Mouse (Mus musculus): Measurements from ENCODE around the gene Cd3eap. TPM values are rescaled to one million over a fixed set of nuclear protein-coding genes. Genes with fewer than 3 reads are reported as not detected.
A peak's percentile ranks its signal among the peaks of the same experiment; 100 is the strongest.

The Cd3eap gene
- total and polyA plus RNA-seq, 3 experiments, result 43.9 to 49.8 TPM; not detected in 1

DNA sequence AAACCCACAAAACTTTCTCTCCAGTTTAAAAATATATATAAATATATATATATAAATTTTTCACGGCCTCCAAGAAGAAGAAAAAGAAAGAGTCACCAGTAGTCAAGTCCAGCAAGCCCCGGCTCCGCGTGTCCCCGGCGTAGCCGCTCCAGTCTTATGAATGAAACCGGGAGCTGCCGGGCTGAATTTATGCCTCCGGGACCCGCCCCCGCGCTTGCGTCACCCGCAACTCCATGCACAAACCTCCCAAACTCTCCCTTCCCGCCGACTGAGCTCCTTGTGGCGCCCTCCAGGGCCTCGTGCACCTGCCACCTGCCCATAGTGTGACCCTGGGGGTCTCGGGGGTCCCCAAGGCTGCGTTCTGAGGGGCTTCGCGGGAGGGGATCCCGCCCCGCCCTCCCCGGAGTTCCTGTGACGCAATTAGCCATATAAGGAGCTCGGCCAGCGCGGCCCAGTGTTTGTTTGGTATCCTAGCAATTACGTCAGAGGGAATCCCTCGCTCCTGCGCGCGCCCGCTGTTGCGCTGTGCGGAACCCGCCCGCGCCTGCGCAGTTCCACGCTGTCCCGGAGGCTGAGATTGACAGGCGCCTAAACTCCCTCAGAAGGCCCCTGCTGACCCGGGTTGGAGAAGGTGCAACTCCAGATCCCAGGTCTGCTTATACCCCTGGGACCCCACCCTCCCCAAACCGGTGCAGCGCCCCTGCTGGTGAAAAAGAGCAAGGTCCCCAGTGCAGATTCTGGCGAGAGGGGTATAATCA, 49.2 kb downstream of the Cd3eap start, which contains the start of gene Fosb (continued):
- TF ChIP-seq E2F4 (IDR thresholded peaks at IDR 0.05; ENCODE audit: borderline replicate concordance, low read depth, low read length) (peak; percentile 64; the same call in 1 of the 2 replicates), MAFK (IDR thresholded peaks at IDR 0.05; ENCODE audit: borderline replicate concordance, low read depth, low read length) (no peak), ZKSCAN1 (IDR thresholded peaks at IDR 0.05; ENCODE audit: low read depth, low read length) (no peak), HCFC1 (IDR thresholded peaks at IDR 0.05; ENCODE audit: low read depth, low read length) (peak; percentile 46), MAZ (IDR thresholded peaks at IDR 0.05; ENCODE audit: low read depth, low read length) (peak; percentile 80)

DNA sequence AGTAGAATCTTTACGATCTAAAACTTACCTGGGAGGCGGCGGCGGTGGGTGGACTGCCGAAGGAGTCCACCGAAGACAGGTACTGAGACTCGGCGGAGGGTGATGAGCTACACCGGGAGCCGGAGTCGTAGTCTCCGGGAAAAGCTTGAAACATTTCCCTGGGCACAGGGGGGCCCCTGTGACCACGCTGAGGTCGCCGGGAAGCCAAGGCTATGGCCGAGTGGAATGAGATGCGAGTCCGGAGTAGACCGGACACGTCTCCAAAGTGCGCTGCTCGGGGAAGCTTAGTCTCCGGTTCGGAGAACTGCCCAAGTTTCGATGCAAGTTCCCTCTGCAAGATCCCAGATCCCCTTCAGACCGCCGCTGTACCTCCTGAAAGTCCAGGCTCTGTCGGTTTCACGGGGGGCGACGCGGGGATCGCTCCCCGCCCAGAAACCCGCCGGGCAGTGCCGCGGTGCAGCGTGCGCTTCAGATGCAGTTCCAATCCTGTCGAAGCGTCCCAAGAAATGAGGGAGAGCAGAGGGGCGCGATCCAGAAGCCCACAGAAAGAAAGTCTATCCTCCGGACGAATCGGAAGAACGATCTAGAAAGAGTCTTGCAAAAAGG, 49.9 kb downstream of the Cd3eap start:
- H3K4me1 ChIP-seq (ENCODE audit: control insufficient read depth in 1 of 2, insufficient read depth in 2 of 2, low read length in 2 of 2), result peaks cover 3 to 16% of the 10 kb centered on the region in 2 experiments; a peak in 3 of 4 replicates
- DNase-seq (ENCODE audit: low read depth, low spot score), result no peak
- H3K27ac ChIP-seq (ENCODE audit: control insufficient read depth, low read depth, low read length), result no peak overlapping the region
- peak overlapping the region; percentile 60 to 88 for H3K4me3 ChIP-seq (ENCODE audit: control insufficient read depth in 1 of 2, insufficient read depth in 1 of 2, low read depth in 2 of 2, low read length in 2 of 2)
- no peaks in the 10 kb centered on the region for H3K9me3 ChIP-seq (replicated peaks; ENCODE audit: insufficient read depth, low read length)
- H3K9ac ChIP-seq (ENCODE audit: control insufficient read depth, low read depth, low read length, poor library complexity, severe bottlenecking), result peak overlapping the region; percentile 70
- TF ChIP-seq E2F4 (IDR thresholded peaks at IDR 0.05; ENCODE audit: borderline replicate concordance, low read depth, low read length) (no peak), POLR2A (IDR thresholded peaks at IDR 0.05; ENCODE audit: control insufficient read depth in 1 of 2, insufficient read depth in 1 of 2, low read depth in 1 of 2, low read length in 2 of 2, poor library complexity in 1 of 2) (0 out of 4 replicates have a peak, but pooled peaks of 1 of the 2 experiments have one; percentile 5), ELF1 (IDR thresholded peaks at IDR 0.05; ENCODE audit: low read depth, low read length) (no peak)
- peaks cover 4 to 7% of the 10 kb centered on the region in 2 experiments; a peak in 3 of 4 replicates for H3K27me3 ChIP-seq (ENCODE audit: control insufficient read depth in 1 of 2, insufficient read depth in 2 of 2, low read length in 2 of 2)
- peaks cover 0 to 4% of the 10 kb centered on the region in 2 experiments; a peak in 1 of 4 replicates for H3K36me3 ChIP-seq (ENCODE audit: control insufficient read depth in 1 of 2, insufficient read depth in 2 of 2, low read length in 2 of 2)
- H3K79me2 ChIP-seq (ENCODE audit: control insufficient read depth, insufficient read depth, low read length, poor library complexity), result no peaks in the 10 kb centered on the region; the same call in 1 of the 2 replicates

DNA sequence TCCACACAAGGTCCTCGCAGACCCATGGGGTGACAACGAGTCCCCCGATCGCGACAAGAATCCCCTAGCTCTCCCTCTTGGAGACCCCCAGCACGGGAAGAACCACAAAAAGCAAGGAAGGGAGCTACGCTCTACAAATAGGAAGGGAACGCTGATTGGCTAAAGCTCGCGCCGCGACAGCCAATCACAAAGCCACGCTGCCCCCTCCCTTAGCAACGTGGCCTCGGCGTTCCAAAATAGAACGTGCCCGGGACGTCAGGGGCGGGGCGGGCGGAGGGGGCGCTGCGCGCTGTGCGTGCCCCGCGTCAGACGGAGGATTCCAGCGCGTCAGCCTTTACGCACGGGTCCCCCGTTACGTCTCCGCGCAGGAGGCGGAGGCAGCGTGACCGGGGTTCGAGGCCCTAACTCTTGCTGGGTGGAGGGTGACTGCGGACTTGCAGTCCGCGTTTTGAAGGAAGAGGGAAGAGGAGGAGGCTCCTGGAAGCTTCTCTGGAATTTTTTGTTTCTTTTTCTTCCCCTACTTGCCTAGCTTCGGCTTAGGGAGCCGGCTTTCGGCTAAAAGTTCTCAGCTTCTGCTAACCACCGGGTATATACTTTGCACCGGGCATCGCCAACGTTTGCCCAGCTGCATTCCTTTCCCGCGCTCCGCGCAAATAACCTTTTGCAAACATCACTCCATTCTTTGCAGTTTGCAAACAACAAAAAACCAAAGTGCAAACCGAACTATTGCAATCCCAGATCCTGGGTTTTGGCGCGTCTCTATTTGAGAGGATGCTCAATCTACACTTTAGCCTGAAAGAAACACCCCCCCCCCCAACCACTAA, 50.6 kb downstream of the Cd3eap start:
- peak; percentile 98 for DNase-seq (ENCODE audit: low read depth, low spot score)
- H3K36me3 ChIP-seq (ENCODE audit: control insufficient read depth in 1 of 2, insufficient read depth in 2 of 2, low read length in 2 of 2), result peaks cover 0 to 4% of the 10 kb centered on the region in 2 experiments; a peak in 1 of 4 replicates
- H3K27ac ChIP-seq (ENCODE audit: control insufficient read depth, low read depth, low read length), result peak overlapping the region; percentile 65
- H3K4me3 ChIP-seq (ENCODE audit: control insufficient read depth in 1 of 2, insufficient read depth in 1 of 2, low read depth in 2 of 2, low read length in 2 of 2), result peak overlapping the region; percentile 81 to 91
- H3K9me3 ChIP-seq (replicated peaks; ENCODE audit: insufficient read depth, low read length), result no peaks in the 10 kb centered on the region
- H3K79me2 ChIP-seq (ENCODE audit: control insufficient read depth, insufficient read depth, low read length, poor library complexity), result no peaks in the 10 kb centered on the region; the same call in 1 of the 2 replicates
- peak overlapping the region; percentile 79 for H3K9ac ChIP-seq (ENCODE audit: control insufficient read depth, low read depth, low read length, poor library complexity, severe bottlenecking)
- H3K27me3 ChIP-seq (ENCODE audit: control insufficient read depth in 1 of 2, insufficient read depth in 2 of 2, low read length in 2 of 2), result peaks cover 2 to 3% of the 10 kb centered on the region in 2 experiments; a peak in 1 of 4 replicates
- peaks cover 3 to 16% of the 10 kb centered on the region in 2 experiments; a peak in 3 of 4 replicates for H3K4me1 ChIP-seq (ENCODE audit: control insufficient read depth in 1 of 2, insufficient read depth in 2 of 2, low read length in 2 of 2)
- TF ChIP-seq ZKSCAN1 (IDR thresholded peaks at IDR 0.05; ENCODE audit: low read depth, low read length) (no peak), NELFE (IDR thresholded peaks at IDR 0.05; ENCODE audit: low read depth, low read length) (peak; percentile 69; the same call in 1 of the 2 replicates), RAD21 (IDR thresholded peaks at IDR 0.05; ENCODE audit: low read depth, low read length) (no peak), POLR2AphosphoS2 (IDR thresholded peaks at IDR 0.05; ENCODE audit: low read length) (0 out of 2 replicates have a peak, but pooled peaks have one; percentile 25), SMC3 (IDR thresholded peaks at IDR 0.05; ENCODE audit: low read depth, low read length) (no peak), SIN3A (IDR thresholded peaks at IDR 0.05; ENCODE audit: low read length) (peak; percentile 96), ZNF384 (IDR thresholded peaks at IDR 0.05; ENCODE audit: low read depth, low read length) (no peak), ZMIZ1 (IDR thresholded peaks at IDR 0.05; ENCODE audit: low read depth, low read length) (peak; percentile 42; the same call in 1 of the 2 replicates), TAL1 (IDR thresholded peaks at IDR 0.05; ENCODE audit: low read length) (no peak), GATA1 (IDR thresholded peaks at IDR 0.05; ENCODE audit: low read depth, low read length) (no peak), POLR2A (IDR thresholded peaks at IDR 0.05; ENCODE audit: control insufficient read depth in 1 of 2, insufficient read depth in 1 of 2, low read depth in 1 of 2, low read length in 2 of 2, poor library complexity in 1 of 2) (peak; percentile 23 to 68; a peak in 2 of 4 replicates), MXI1 (IDR thresholded peaks at IDR 0.05; ENCODE audit: low read depth, low read length) (peak; percentile 80), TBP (IDR thresholded peaks at IDR 0.05; ENCODE audit: low read depth, low read length) (peak; percentile 6; the same call in 1 of the 2 replicates), TCF12 (IDR thresholded peaks at IDR 0.05; ENCODE audit: low read depth, low read length) (0 out of 2 replicates have a peak, but pooled peaks have one; percentile 15), JUND (IDR thresholded peaks at IDR 0.05; ENCODE audit: low read depth, low read length) (no peak), NRF1 (IDR thresholded peaks at IDR 0.05; ENCODE audit: insufficient read depth, low read depth, low read length, poor library complexity, severe bottlenecking) (peak; percentile 51; the same call in 1 of the 2 replicates), USF2 (IDR thresholded peaks at IDR 0.05; ENCODE audit: borderline replicate concordance in 1 of 2, insufficient read depth in 1 of 2, low read depth in 1 of 2, low read length in 2 of 2) (no peak), E2F4 (IDR thresholded peaks at IDR 0.05; ENCODE audit: borderline replicate concordance, low read depth, low read length) (0 out of 2 replicates have a peak, but pooled peaks have one; percentile 64)

All from MEL (cell line).